Mouse (Mus musculus): Measurements from ENCODE around the gene Polr2m.

DNA sequence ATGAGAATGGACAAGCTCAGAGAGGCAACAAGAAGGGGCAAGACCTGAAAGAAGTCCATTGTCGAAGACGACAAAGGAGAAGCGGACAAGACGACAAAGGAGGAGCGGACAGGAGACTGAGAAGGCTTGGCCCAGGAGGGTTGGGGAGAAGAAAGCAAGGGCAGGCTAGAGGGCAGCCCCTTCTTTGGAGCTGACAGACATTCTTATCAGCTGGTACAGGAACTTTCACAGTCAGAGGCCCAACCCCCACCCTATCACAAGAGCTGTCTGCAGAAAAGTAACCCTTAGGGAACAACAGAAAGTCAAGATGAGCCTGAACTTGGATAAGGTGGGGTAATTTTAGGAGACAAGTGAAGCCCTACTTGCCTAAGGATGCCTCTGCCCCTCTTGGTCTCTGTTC lies 32.4 kb downstream of the Polr2m start:
- TF ChIP-seq CTCF (IDR thresholded peaks at IDR 0.05; ENCODE audit: low read depth, low read length), result no peak
- no peak for TF ChIP-seq POLR2A (IDR thresholded peaks at IDR 0.05; ENCODE audit: borderline replicate concordance, low read depth, low read length)

Data from bone marrow macrophage, adult 2 months (primary cell).